Mouse (Mus musculus) layer of hippocampus, adult 18-20 months (tissue): ENCODE measurements at regions not wholly inside any gene's neighbourhood (a gene's known extent, or its start where the extent isn't known, plus 50 kb on each side); places are given as distances from the start of the nearest gene placed in this dataset.

Source experiments
- DNase-seq, 2 experiments: peaks; one replicate each; pipeline ENCODE4 v3.0.0; 2022; ENCODE audit warnings: low spot score in 2 of 2

- DNase-seq: no peak
Measured at GRCm38 (mm10) chr6:66224164-66224903, 271.9 kb downstream of the 4930544G11Rik start.

- no peak for DNase-seq
Measured at GRCm38 (mm10) chr6:66236368-66236767, 284.0 kb downstream of the 4930544G11Rik start.

- DNase-seq: no peak
Measured at GRCm38 (mm10) chr6:66255378-66255777, 279.8 kb upstream of the Mad2l1 start.

- no peak for DNase-seq
Measured at GRCm38 (mm10) chr6:66263429-66263828, 271.8 kb upstream of the Mad2l1 start.

- DNase-seq: no peak
Measured at GRCm38 (mm10) chr6:66263918-66264317, 271.3 kb upstream of the Mad2l1 start.

GRCm38 (mm10) chr6:66268427-66268826 is 266.8 kb upstream of the Mad2l1 start:
- no peak for DNase-seq

GRCm38 (mm10) chr6:66271414-66272206 is 263.6 kb upstream of the Mad2l1 start:
- no peak for DNase-seq

GRCm38 (mm10) chr6:66272216-66272615 is 263.0 kb upstream of the Mad2l1 start:
- no peak for DNase-seq

- DNase-seq: no peak
Measured at GRCm38 (mm10) chr6:66274737-66275136, 260.5 kb upstream of the Mad2l1 start.

GRCm38 (mm10) chr6:66280701-66281100 is 254.5 kb upstream of the Mad2l1 start:
- DNase-seq: no peak

- DNase-seq: no peak
Measured at GRCm38 (mm10) chr6:66282566-66283115, 252.5 kb upstream of the Mad2l1 start.

GRCm38 (mm10) chr6:66283521-66283920 is 251.7 kb upstream of the Mad2l1 start:
- DNase-seq: no peak

GRCm38 (mm10) chr6:66287607-66288006 is 247.6 kb upstream of the Mad2l1 start:
- no peak for DNase-seq

GRCm38 (mm10) chr6:66289196-66289595 is 246.0 kb upstream of the Mad2l1 start:
- no peak for DNase-seq

GRCm38 (mm10) chr6:66291576-66291975 is 243.6 kb upstream of the Mad2l1 start:
- no peak for DNase-seq

GRCm38 (mm10) chr6:66298056-66298455 is 237.1 kb upstream of the Mad2l1 start:
- no peak for DNase-seq

- DNase-seq: no peak
Measured at GRCm38 (mm10) chr6:66300189-66300588, 235.0 kb upstream of the Mad2l1 start.

- no peak for DNase-seq
Measured at GRCm38 (mm10) chr6:66344848-66345247, 190.3 kb upstream of the Mad2l1 start.

GRCm38 (mm10) chr6:66347356-66347755 is 187.8 kb upstream of the Mad2l1 start:
- DNase-seq: no peak

- DNase-seq: peak in 1 of 2 experiments; percentile 39
Measured at GRCm38 (mm10) chr6:66361130-66361529, 174.1 kb upstream of the Mad2l1 start.

GRCm38 (mm10) chr6:66367263-66367662 is 167.9 kb upstream of the Mad2l1 start:
- DNase-seq: no peak

GRCm38 (mm10) chr6:66381279-66381934 is 153.8 kb upstream of the Mad2l1 start:
- DNase-seq: no peak
